Mouse (Mus musculus) bone marrow, adult 2 months (tissue): ENCODE measurements at regions not wholly inside any gene's neighbourhood (a gene's known extent, or its start where the extent isn't known, plus 50 kb on each side); places are given as distances from the start of the nearest gene placed in this dataset.

Experiments used
- CTCF ChIP-seq: fragments of 200-500 bp; IDR thresholded peaks from 2 replicates; pipeline ENCODE4 v1.5.1; 2011; ENCODE audit warnings: low read length, control low read depth; ENCODE audit not compliant: control insufficient read depth, insufficient read depth
- POLR2A ChIP-seq: fragments of 200-500 bp; IDR thresholded peaks from 2 replicates; pipeline ENCODE4 v1.6.1; 2011; ENCODE audit warnings: low read depth, mild to moderate bottlenecking, control low read depth, low read length, borderline replicate concordance; ENCODE audit not compliant: control insufficient read depth

- TF ChIP-seq CTCF (no peak), POLR2A (no peak)
These were observed 290.7 kb upstream of the Eif4g2 start for GRCm38 (mm10) chr7:111373380-111374173.
